Mouse (Mus musculus): ENCODE measurements around the gene E130114P18Rik.

E130114P18Rik gene

GRCm38 (mm10) chr4:97779003-97779930 lies 1.4 kb upstream of the E130114P18Rik start:
- ChIA-PET CTCF (interaction anchor here in 1 of 4 experiments (0.8 kb wide), 1 partner anchor 28 kb away, joined by 10 read pairs; no protein-coding TSS in a partner anchor), POLR2A (interaction anchor here in 1 of 4 experiments (0.5 to 0.8 kb wide), 4 partner anchors 47 to 1120 kb away, joined by 3 to 4 read pairs (median 4); no protein-coding TSS in a partner anchor)

GRCm38 (mm10) chr4:97778211-97779002 lies 529 bp upstream of the E130114P18Rik start:
- CTCF ChIA-PET: interaction anchor here in 1 of 4 experiments (0.6 to 0.8 kb wide), 2 partner anchors 21 to 27 kb away, joined by 4 to 10 read pairs; no protein-coding TSS in a partner anchor
- POLR2A ChIA-PET: interaction anchor here in 2 of 4 experiments (0.6 to 0.8 kb wide), 3 partner anchors 35 to 1121 kb away, joined by 3 to 4 read pairs (median 3); no protein-coding TSS in a partner anchor

- POLR2A ChIA-PET: interaction anchor here in 1 of 4 experiments (0.6 to 2.8 kb wide), 3 partner anchors 19 to 616 kb away, joined by 3 to 7 read pairs (median 4); no protein-coding TSS in a partner anchor
These were observed 685 bp downstream of the E130114P18Rik start for GRCm38 (mm10) chr4:97777081-97777705.

GRCm38 (mm10) chr4:97776388-97777080 lies 1.3 kb downstream of the E130114P18Rik start:
- CTCF ChIA-PET: no interaction called here

More at GRCm38 (mm10) chr4:97777081-97777705, 685 bp downstream of the E130114P18Rik start:
- CTCF ChIA-PET: no interaction called here

GRCm38 (mm10) chr4:97775494-97776265 lies 2.2 kb downstream of the E130114P18Rik start:
- ChIA-PET CTCF (interaction anchor here in 2 of 4 experiments (0.7 kb wide), 2 partner anchors 16 to 18 kb away, joined by 3 to 4 read pairs; no protein-coding TSS in a partner anchor), POLR2A (interaction anchor here in 1 of 4 experiments (2.8 kb wide), 1 partner anchor 18 kb away, joined by 7 read pairs; no protein-coding TSS in a partner anchor)

More at GRCm38 (mm10) chr4:97776388-97777080, 1.3 kb downstream of the E130114P18Rik start:
- POLR2A ChIA-PET: interaction anchor here in 2 of 4 experiments (0.6 to 2.8 kb wide), 4 partner anchors 19 to 951 kb away, joined by 3 to 7 read pairs (median 4); no protein-coding TSS in a partner anchor

DNA sequence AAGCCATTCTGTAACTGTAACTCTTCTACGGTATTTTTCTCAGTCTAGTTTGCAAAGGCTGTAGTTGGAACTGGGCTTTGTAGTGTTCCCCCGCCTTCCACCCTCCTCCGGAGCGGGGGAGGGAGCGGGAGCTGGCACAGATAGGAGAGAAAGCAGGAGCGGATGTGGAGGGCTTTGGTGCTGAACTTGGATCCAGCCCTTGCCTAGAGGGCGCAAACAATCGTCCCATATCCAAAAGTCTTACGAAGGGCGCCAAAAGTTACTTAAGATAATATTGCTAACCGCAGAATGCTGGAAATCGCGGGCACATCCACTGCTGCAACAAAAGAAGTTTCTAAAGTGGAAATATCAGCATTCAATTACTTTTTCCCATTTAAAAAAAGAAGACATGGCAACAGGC lies 2.8 kb downstream of the E130114P18Rik start:
- POLR2A ChIA-PET: interaction anchor here in 1 of 4 experiments (2.8 kb wide), 1 partner anchor 17 kb away, joined by 7 read pairs; no protein-coding TSS in a partner anchor
- CTCF ChIA-PET: interaction anchor here in 1 of 4 experiments (0.7 kb wide), 1 partner anchor 18 kb away, joined by 3 read pairs; no protein-coding TSS in a partner anchor

GRCm38 (mm10) chr4:97774446-97774950 lies 3.4 kb downstream of the E130114P18Rik start:
- ChIA-PET POLR2A (interaction anchor here in 1 of 4 experiments (2.8 kb wide), 1 partner anchor 17 kb away, joined by 7 read pairs; no protein-coding TSS in a partner anchor), CTCF (no interaction called here)

DNA sequence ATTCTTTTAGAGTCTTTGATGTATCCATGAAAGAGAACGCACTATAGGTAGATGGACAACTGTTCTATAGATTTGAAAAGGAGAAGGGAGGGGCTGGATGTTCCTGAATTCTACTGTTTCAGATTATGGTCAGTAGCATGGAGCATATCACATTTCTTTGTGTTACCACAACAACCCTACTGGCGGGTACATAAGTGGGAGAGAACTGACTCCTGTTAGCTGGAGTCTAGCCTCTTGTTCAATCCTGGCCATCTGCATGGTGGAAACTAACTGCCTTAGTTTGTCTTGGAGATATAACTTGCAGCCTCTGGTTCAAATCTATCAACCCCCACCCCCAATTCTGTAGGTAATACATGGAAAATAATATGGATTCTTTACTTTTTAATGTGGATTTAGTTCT lies 4.1 kb downstream of the E130114P18Rik start:
- CTCF ChIA-PET: interaction anchor here in 1 of 4 experiments (1.0 kb wide), 1 partner anchor 16 kb away, joined by 5 read pairs; no protein-coding TSS in a partner anchor

GRCm38 (mm10) chr4:97773110-97773593 lies 4.7 kb downstream of the E130114P18Rik start:
- POLR2A ChIA-PET: interaction anchor here (0.6 to 1.6 kb wide), 15 partner anchors 9 to 1150 kb away, joined by 3 to 12 read pairs (median 4); no protein-coding TSS in a partner anchor
- CTCF ChIA-PET: interaction anchor here in 3 of 4 experiments (0.6 to 1.0 kb wide), 3 partner anchors 15 to 653 kb away, joined by 4 to 5 read pairs (median 5); no protein-coding TSS in a partner anchor

More for the DNA sequence above, 4.1 kb downstream of the E130114P18Rik start:
- POLR2A ChIA-PET: interaction anchor here (0.7 to 1.6 kb wide), 8 partner anchors 15 to 945 kb away, joined by 3 to 12 read pairs (median 4); no protein-coding TSS in a partner anchor

- ChIA-PET CTCF (interaction anchor here in 3 of 4 experiments (0.6 to 1.2 kb wide), 5 partner anchors 15 to 654 kb away, joined by 3 to 5 read pairs (median 4); no protein-coding TSS in a partner anchor), POLR2A (interaction anchor here (0.6 to 1.6 kb wide), 16 partner anchors 9 to 1151 kb away, joined by 3 to 7 read pairs (median 3); no protein-coding TSS in a partner anchor)
These were observed 5.2 kb downstream of the E130114P18Rik start, which contains the start of gene Nfia for GRCm38 (mm10) chr4:97772641-97773040. TSS of gene Nfia (plus strand) at chr4:97772734.

DNA sequence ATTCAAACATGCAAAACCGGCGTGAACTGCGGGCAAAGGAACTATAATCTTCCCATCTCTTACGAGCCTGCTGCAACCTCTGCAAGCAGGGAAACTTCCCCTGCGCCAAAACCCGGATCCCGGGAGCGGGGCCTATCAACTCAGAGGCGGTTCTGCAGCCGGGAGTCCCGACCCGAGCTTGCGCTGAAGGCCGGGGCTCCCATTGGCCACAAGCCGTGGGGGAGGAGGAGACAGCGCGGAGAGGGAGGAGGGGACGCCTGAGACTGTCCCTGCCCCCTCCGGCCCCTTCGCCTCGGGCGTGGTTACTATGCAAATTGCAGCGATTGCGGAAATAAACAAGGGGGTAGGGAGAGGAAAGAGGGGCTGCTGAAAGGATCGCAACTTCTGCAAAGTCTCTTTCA lies 5.8 kb downstream of the E130114P18Rik start:
- ChIA-PET POLR2A (interaction anchor here in 3 of 4 experiments (1.0 to 1.6 kb wide), 9 partner anchors 8 to 97 kb away, joined by 3 to 7 read pairs (median 3); no protein-coding TSS in a partner anchor), CTCF (interaction anchor here in 3 of 4 experiments (0.6 to 2.0 kb wide), 5 partner anchors 19 to 1171 kb away, joined by 3 to 6 read pairs (median 4); no protein-coding TSS in a partner anchor)

- POLR2A ChIA-PET: interaction anchor here in 2 of 4 experiments (1.0 to 1.6 kb wide), 6 partner anchors 12 to 98 kb away, joined by 3 to 7 read pairs (median 3); no protein-coding TSS in a partner anchor
These were observed 6.5 kb downstream of the E130114P18Rik start for GRCm38 (mm10) chr4:97771426-97771825.

GRCm38 (mm10) chr4:97769861-97770260 lies 8.0 kb downstream of the E130114P18Rik start:
- POLR2A ChIA-PET: no interaction called here
- CTCF ChIA-PET: no interaction called here

More at GRCm38 (mm10) chr4:97771426-97771825, 6.5 kb downstream of the E130114P18Rik start:
- CTCF ChIA-PET: interaction anchor here in 3 of 4 experiments (0.6 to 2.0 kb wide), 4 partner anchors 19 to 1172 kb away, joined by 3 to 6 read pairs (median 4); no protein-coding TSS in a partner anchor

GRCm38 (mm10) chr4:97767516-97767915 lies 10.4 kb downstream of the E130114P18Rik start:
- POLR2A ChIA-PET: no interaction called here

DNA sequence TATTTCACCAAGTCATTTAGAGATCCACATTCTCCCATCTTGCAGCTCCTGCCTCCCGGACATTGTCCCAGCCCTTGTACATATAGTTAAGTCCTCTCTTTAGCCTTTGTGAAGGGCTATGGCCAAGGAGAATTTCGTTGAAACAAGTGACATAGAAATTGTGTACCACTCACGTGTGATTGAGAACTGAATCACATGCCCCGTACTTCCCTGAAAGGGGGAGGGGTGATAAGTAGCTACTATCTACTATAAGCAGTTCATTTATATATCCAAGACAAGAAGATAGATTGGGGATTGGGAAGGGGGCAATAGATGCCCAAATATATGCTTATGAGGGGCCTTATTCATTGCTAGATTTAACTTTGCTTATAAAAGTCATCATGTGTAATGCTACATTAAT lies 10.9 kb downstream of the E130114P18Rik start:
- CTCF ChIA-PET: no interaction called here
- POLR2A ChIA-PET: interaction anchor here in 1 of 4 experiments (0.7 kb wide), 1 partner anchor 53 kb away, joined by 4 read pairs; no protein-coding TSS in a partner anchor

More at GRCm38 (mm10) chr4:97767516-97767915, 10.4 kb downstream of the E130114P18Rik start:
- CTCF ChIA-PET: no interaction called here
